Comparison of ENCODE assay signal across 12 mouse cellular contexts in genomic region chr1:181231821-181232220, GRCm38 (mm10). TPM values are rescaled to one million over a fixed set of nuclear protein-coding genes. Genes with fewer than 3 reads are reported as not detected.
DNase-seq lines count a peak whose midpoint lies in the region; ATAC-seq and TF ChIP-seq lines count a peak whose summit lies in the region.
"Had no signal": no experiment of that assay in that cellular context is flagged by ENCODE, and none has a peak within 500 bp of the region (broad histone marks: within the 10 kb centered on the region; RNA-seq: fewer than 3 reads in every experiment).

No protein-coding gene starts in this region.

- no peak for DNase-seq in hindbrain, embryonic 10.5 days (ENCODE audit: low spot score)
- no peak for DNase-seq in midbrain, embryonic 14.5 days
- no peak for DNase-seq in embryonic facial prominence, embryonic 10.5 days (ENCODE audit: low spot score)
- DNase-seq in embryo, embryonic 10.5 days (ENCODE audit: low spot score): no peak
- DNase-seq: adrenal gland, postnatal 25 days; cerebellum, adult 18-20 months had no signal

- H3K9ac ChIP-seq in hindbrain, embryonic 16.5 days (ENCODE audit: low read depth, low read length): no peak overlapping the region
- no peak overlapping the region for H3K9ac ChIP-seq in midbrain, embryonic 13.5 days (replicated peaks)
- H3K9ac ChIP-seq in midbrain, embryonic 14.5 days (replicated peaks; ENCODE audit: low read length): no peak overlapping the region
- H3K9ac ChIP-seq in stomach, embryonic 16.5 days (ENCODE audit: low read length): no peak overlapping the region
- H3K9ac ChIP-seq in intestine, postnatal 0 days (ENCODE audit: low read depth, low read length): no peak overlapping the region
- H3K9ac ChIP-seq: forebrain, embryonic 12.5 days; intestine, embryonic 15.5 days had no signal

- no peak overlapping the region for H3K4me2 ChIP-seq in hindbrain, embryonic 16.5 days (ENCODE audit: low read length)
- H3K4me2 ChIP-seq in midbrain, embryonic 13.5 days (replicated peaks): no peak overlapping the region
- no peak overlapping the region for H3K4me2 ChIP-seq in midbrain, embryonic 14.5 days (ENCODE audit: low read length)
- H3K4me2 ChIP-seq in stomach, embryonic 16.5 days (ENCODE audit: low read depth, low read length): no peak overlapping the region
- H3K4me2 ChIP-seq in intestine, postnatal 0 days (replicated peaks; ENCODE audit: low read depth): no peak overlapping the region
- H3K4me2 ChIP-seq: forebrain, embryonic 12.5 days; intestine, embryonic 15.5 days had no signal

- no peak overlapping the region for H3K4me3 ChIP-seq in hindbrain, embryonic 10.5 days
- H3K4me3 ChIP-seq in hindbrain, embryonic 16.5 days (ENCODE audit: low read length): no peak overlapping the region
- no peak overlapping the region for H3K4me3 ChIP-seq in midbrain, embryonic 13.5 days (replicated peaks)
- no peak overlapping the region for H3K4me3 ChIP-seq in midbrain, embryonic 14.5 days (replicated peaks; ENCODE audit: low read depth, low read length)
- no peak overlapping the region for H3K4me3 ChIP-seq in embryonic facial prominence, embryonic 10.5 days
- H3K4me3 ChIP-seq in stomach, embryonic 16.5 days (replicated peaks; ENCODE audit: low read length): no peak overlapping the region
- no peak overlapping the region for H3K4me3 ChIP-seq in intestine, postnatal 0 days (ENCODE audit: low read depth, low read length)
- H3K4me3 ChIP-seq: forebrain, embryonic 12.5 days; intestine, embryonic 15.5 days had no signal

- ATAC-seq in hindbrain, embryonic 16.5 days: no peak
- ATAC-seq in midbrain, embryonic 13.5 days: peak; percentile 18; the same call in 1 of the 2 replicates
- no peak for ATAC-seq in midbrain, embryonic 14.5 days (ENCODE audit: low FRiP score, low TSS enrichment)
- no peak for ATAC-seq in stomach, embryonic 16.5 days (ENCODE audit: insufficient read depth, low FRiP score)
- no peak for ATAC-seq in intestine, postnatal 0 days

- H3K36me3 ChIP-seq in hindbrain, embryonic 10.5 days: no peaks in the 10 kb centered on the region
- no peaks in the 10 kb centered on the region for H3K36me3 ChIP-seq in hindbrain, embryonic 16.5 days (ENCODE audit: control insufficient read depth, insufficient read depth, low read length)
- no peaks in the 10 kb centered on the region for H3K36me3 ChIP-seq in midbrain, embryonic 13.5 days
- no peaks in the 10 kb centered on the region for H3K36me3 ChIP-seq in midbrain, embryonic 14.5 days (ENCODE audit: control insufficient read depth, insufficient read depth, low read length)
- H3K36me3 ChIP-seq in embryonic facial prominence, embryonic 10.5 days (replicated peaks): no peaks in the 10 kb centered on the region
- no peaks in the 10 kb centered on the region for H3K36me3 ChIP-seq in stomach, embryonic 16.5 days (ENCODE audit: control insufficient read depth, insufficient read depth, low read length)
- no peaks in the 10 kb centered on the region for H3K36me3 ChIP-seq in intestine, postnatal 0 days (ENCODE audit: control insufficient read depth, insufficient read depth)
- H3K36me3 ChIP-seq: forebrain, embryonic 12.5 days; intestine, embryonic 15.5 days had no signal

- no peaks in the 10 kb centered on the region for H3K27me3 ChIP-seq in hindbrain, embryonic 10.5 days (ENCODE audit: insufficient read depth, poor library complexity, severe bottlenecking)
- no peaks in the 10 kb centered on the region for H3K27me3 ChIP-seq in hindbrain, embryonic 16.5 days (replicated peaks; ENCODE audit: control insufficient read depth, insufficient read depth, low read length)
- H3K27me3 ChIP-seq in midbrain, embryonic 13.5 days: 0 out of 2 replicates have a peak, but pooled peaks cover 2% of the 10 kb centered on the region
- no peaks in the 10 kb centered on the region for H3K27me3 ChIP-seq in midbrain, embryonic 14.5 days (ENCODE audit: control insufficient read depth, insufficient read depth, low read length)
- H3K27me3 ChIP-seq in embryonic facial prominence, embryonic 10.5 days (replicated peaks; ENCODE audit: low read depth, poor library complexity, severe bottlenecking): no peaks in the 10 kb centered on the region
- H3K27me3 ChIP-seq in stomach, embryonic 16.5 days (ENCODE audit: control insufficient read depth, insufficient read depth, low read length): no peaks in the 10 kb centered on the region
- H3K27me3 ChIP-seq in intestine, postnatal 0 days (replicated peaks; ENCODE audit: control insufficient read depth, insufficient read depth, low read length): no peaks in the 10 kb centered on the region
- H3K27me3 ChIP-seq: forebrain, embryonic 12.5 days; intestine, embryonic 15.5 days had no signal

- WGBS in hindbrain, embryonic 10.5 days: 85% methylated on average over 9 of the region's 9 CpGs
- 80% methylated on average over 9 of the region's 9 CpGs for WGBS in hindbrain, embryonic 16.5 days
- 81% methylated on average over 9 of the region's 9 CpGs for WGBS in midbrain, embryonic 13.5 days
- WGBS in midbrain, embryonic 14.5 days: 69% methylated on average over 9 of the region's 9 CpGs
- 85% methylated on average over 9 of the region's 9 CpGs for WGBS in embryonic facial prominence, embryonic 10.5 days
- WGBS in stomach, embryonic 16.5 days: 85% methylated on average over 9 of the region's 9 CpGs
- 90% methylated on average over 9 of the region's 9 CpGs for WGBS in intestine, postnatal 0 days

- H3K4me1 ChIP-seq in hindbrain, embryonic 10.5 days (replicated peaks): peaks cover 26% of the 10 kb centered on the region
- H3K4me1 ChIP-seq in hindbrain, embryonic 16.5 days (ENCODE audit: control insufficient read depth, insufficient read depth, low read depth, low read length): peaks cover 2% of the 10 kb centered on the region; the same call in 1 of the 2 replicates
- peaks cover 13% of the 10 kb centered on the region for H3K4me1 ChIP-seq in midbrain, embryonic 13.5 days (replicated peaks)
- H3K4me1 ChIP-seq in midbrain, embryonic 14.5 days (ENCODE audit: control insufficient read depth, insufficient read depth, low read length): peaks cover 9% of the 10 kb centered on the region; the same call in 1 of the 2 replicates
- H3K4me1 ChIP-seq in embryonic facial prominence, embryonic 10.5 days: peaks cover 22% of the 10 kb centered on the region
- H3K4me1 ChIP-seq in stomach, embryonic 16.5 days (ENCODE audit: control insufficient read depth, insufficient read depth, low read length): peaks cover 15% of the 10 kb centered on the region; the same call in 1 of the 2 replicates
- H3K4me1 ChIP-seq in intestine, postnatal 0 days (replicated peaks; ENCODE audit: control insufficient read depth, insufficient read depth, low read length): no peaks in the 10 kb centered on the region

- TF ChIP-seq CTCF in intestine, postnatal 0 days (IDR thresholded peaks at IDR 0.05; ENCODE audit: low read depth): no peak

- H3K27ac ChIP-seq in hindbrain, embryonic 10.5 days: peak overlapping the region; percentile 62
- no peak overlapping the region for H3K27ac ChIP-seq in hindbrain, embryonic 16.5 days (ENCODE audit: low read depth, low read length)
- H3K27ac ChIP-seq in midbrain, embryonic 13.5 days: no peak overlapping the region
- no peak overlapping the region for H3K27ac ChIP-seq in midbrain, embryonic 14.5 days (replicated peaks; ENCODE audit: low read depth, low read length)
- H3K27ac ChIP-seq in embryonic facial prominence, embryonic 10.5 days (replicated peaks): peak overlapping the region; percentile 67
- H3K27ac ChIP-seq in stomach, embryonic 16.5 days (ENCODE audit: low read length): peak overlapping the region; percentile 43
- H3K27ac ChIP-seq in intestine, postnatal 0 days (ENCODE audit: low read depth, low read length): no peak overlapping the region
- H3K27ac ChIP-seq: forebrain, embryonic 12.5 days; intestine, embryonic 15.5 days had no signal

- H3K9me3 ChIP-seq in hindbrain, embryonic 10.5 days: no peaks in the 10 kb centered on the region
- no peaks in the 10 kb centered on the region for H3K9me3 ChIP-seq in hindbrain, embryonic 16.5 days (ENCODE audit: control insufficient read depth, low read length)
- H3K9me3 ChIP-seq in midbrain, embryonic 13.5 days: no peaks in the 10 kb centered on the region
- no peaks in the 10 kb centered on the region for H3K9me3 ChIP-seq in midbrain, embryonic 14.5 days (ENCODE audit: control insufficient read depth, low read length)
- H3K9me3 ChIP-seq in embryonic facial prominence, embryonic 10.5 days: no peaks in the 10 kb centered on the region
- H3K9me3 ChIP-seq in stomach, embryonic 16.5 days (replicated peaks; ENCODE audit: control insufficient read depth, low read length): no peaks in the 10 kb centered on the region
- H3K9me3 ChIP-seq in intestine, postnatal 0 days (ENCODE audit: control insufficient read depth): no peaks in the 10 kb centered on the region
- H3K9me3 ChIP-seq: forebrain, embryonic 12.5 days; intestine, embryonic 15.5 days had no signal

RNA-seq across cellular contexts. Expression of gene Wdr26, which starts 20.0 kb away (rescaled TPM):
- 25.6 and 30.3 TPM in 2 replicates for polyA plus RNA-seq in hindbrain, embryonic 10.5 days (2016; fragmentation: Nextera tagmentation; extraction: Ambion mirVana)
- 29.5 and 30.0 TPM in 2 replicates for polyA plus RNA-seq in hindbrain, embryonic 16.5 days (2015; fragmentation: Nextera tagmentation; extraction: Ambion mirVana)
- polyA plus RNA-seq in midbrain, embryonic 13.5 days (2015; fragmentation: Nextera tagmentation; extraction: Ambion mirVana): 47.2 and 51.7 TPM in 2 replicates
- polyA plus RNA-seq in midbrain, embryonic 14.5 days (2014; fragmentation: Nextera tagmentation; extraction: Ambion mirVana): 53.1 and 54.8 TPM in 2 replicates
- 30.3 and 30.9 TPM in 2 replicates for polyA plus RNA-seq in embryonic facial prominence, embryonic 10.5 days (2016; fragmentation: Nextera tagmentation; extraction: Ambion mirVana)
- 24.7 and 25.9 TPM in 2 replicates for polyA plus RNA-seq in stomach, embryonic 16.5 days (2015; fragmentation: Nextera tagmentation; extraction: Ambion mirVana)
- 29.3 and 32.8 TPM in 2 replicates for polyA plus RNA-seq in intestine, postnatal 0 days (2015; fragmentation: Nextera tagmentation; extraction: Ambion mirVana)

Comparison
In these comparisons a context has a peak if more than half of its experiments do, and no peak if none do; other contexts are left out.
1. H3K27ac ChIP-seq: peak in hindbrain, embryonic 10.5 days (single experiment), embryonic facial prominence, embryonic 10.5 days (single experiment) and stomach, embryonic 16.5 days (single experiment); none in hindbrain, embryonic 16.5 days (single experiment), midbrain, embryonic 13.5 days (single experiment), midbrain, embryonic 14.5 days (single experiment) and intestine, postnatal 0 days (single experiment).